Mouse (Mus musculus) hindbrain, postnatal 0 days (tissue): ENCODE data around the gene Rft1. TPM values are rescaled to one million over a fixed set of nuclear protein-coding genes. Genes with fewer than 3 reads are reported as not detected.
"Not testable (repeated sequence)": the region's sequence is repeated elsewhere in the genome, so short reads cannot be mapped to it uniquely, and the experiment has no call there.

Source experiments
- ATAC-seq: fragments of 200-750 bp; cut with Nextera tagmentation; 2 replicates; pipeline ENCODE4 v1.8.0; 2017; ENCODE audit warnings: mild to moderate bottlenecking, moderate TSS enrichment, moderate library complexity
- DNase-seq: peaks from one replicate; pipeline ENCODE4 v3.0.0-alpha.2; 2015; ENCODE audit warnings: low spot score
- H3K27ac ChIP-seq: fragments of 300-500 bp; sonication (generic); 2 replicates; pipeline ENCODE4 v1.5.1; 2014; ENCODE audit warnings: mild to moderate bottlenecking
- H3K27me3 ChIP-seq: fragments of 300-500 bp; sonication (generic); 2 replicates; pipeline ENCODE4 v1.6.1; 2014; ENCODE audit warnings: low read length, mixed read lengths; ENCODE audit not compliant: insufficient read depth
- H3K36me3 ChIP-seq: fragments of 300-500 bp; sonication (generic); 2 replicates; pipeline ENCODE4 v1.6.1; 2014; ENCODE audit warnings: low read length, mixed read lengths; ENCODE audit not compliant: insufficient read depth
- H3K4me1 ChIP-seq: fragments of 300-500 bp; sonication (generic); 2 replicates; pipeline ENCODE4 v1.6.1; 2014; ENCODE audit warnings: antibody characterized with exemption, low read length, mixed read lengths; ENCODE audit not compliant: insufficient read depth
- H3K4me2 ChIP-seq: fragments of 300-500 bp; sonication (generic); 2 replicates; pipeline ENCODE4 v1.6.1; 2014; ENCODE audit warnings: low read depth, mild to moderate bottlenecking, low read length, moderate library complexity, mixed read lengths
- H3K4me3 ChIP-seq: fragments of 300-500 bp; sonication (generic); 2 replicates; pipeline ENCODE4 v1.5.1; 2014; ENCODE audit warnings: low read length
- H3K9ac ChIP-seq: fragments of 300-500 bp; sonication (generic); replicated peaks from 2 replicates; pipeline ENCODE4 v1.6.1; 2014; ENCODE audit warnings: mild to moderate bottlenecking, low read length, moderate library complexity, mixed read lengths
- H3K9me3 ChIP-seq: fragments of 300-500 bp; sonication (generic); 2 replicates; pipeline ENCODE4 v1.6.1; 2016; ENCODE audit warnings: low read length, mixed read lengths
- CTCF ChIP-seq: IDR thresholded peaks from 2 replicates; pipeline ENCODE4 v1.5.1; 2016; ENCODE audit warnings: antibody characterized with exemption, control low read depth, low read depth
- WGBS: fragments of 180-500 bp; shearing (Covaris S2); extraction: QIAGEN DNeasy Blood & Tissue Kit; methylation state at CpG from one replicate; pipeline ENCODE4 v1.1.7; 2014; 5-methylcytosine and 5-hydroxymethylcytosine counted together
- polyA plus RNA-seq: library from polyadenylated mRNA; unstranded; fragments of >200 nt; fragmentation: Nextera tagmentation; extraction: Ambion mirVana; gene quantifications from 2 replicates; pipeline ENCODE4 v1.2.1, GENCODE M21; 2015
- total RNA-seq: library from RNA; depleted of rRNA; stranded (reverse); fragments of >200 nt; gene quantifications from 2 replicates; pipeline ENCODE4 v1.2.3, GENCODE M21; 2014

Gene Rft1
- total and polyA plus RNA-seq, 2 experiments from 2014 or later, result 10.1 to 18.2 TPM

DNA sequence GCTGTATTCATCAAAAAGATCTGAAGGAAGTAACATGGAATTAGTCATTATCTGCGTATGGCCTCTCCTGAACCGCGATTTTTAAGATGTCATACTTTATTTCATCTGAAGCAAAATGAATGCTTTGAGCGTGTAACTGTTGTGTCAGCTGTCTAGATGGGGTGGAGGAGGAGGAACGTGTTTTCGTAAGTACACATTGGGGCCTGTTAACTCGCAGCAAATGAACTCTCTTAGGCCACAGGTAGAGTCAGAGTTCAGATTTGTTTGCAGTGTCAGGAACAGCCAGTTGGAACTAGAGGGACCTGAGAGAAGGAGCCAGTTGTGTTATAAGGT, 62.8 kb downstream of the Rft1 start:
- H3K9ac ChIP-seq, result peak overlapping the region; percentile 89
- peak overlapping the region; percentile 95 for H3K4me3 ChIP-seq
- TF ChIP-seq CTCF, result no peak
- peak overlapping the region; percentile 76 for H3K4me2 ChIP-seq
- H3K27ac ChIP-seq, result no peak overlapping the region; the same call in 1 of the 2 replicates
- no peak for ATAC-seq
- no peaks in the 10 kb centered on the region for H3K9me3 ChIP-seq
- no peaks in the 10 kb centered on the region for H3K36me3 ChIP-seq
- 1% methylated on average over 7 of the region's 7 CpGs for WGBS
- peak; percentile 12 for DNase-seq
- no peaks in the 10 kb centered on the region for H3K27me3 ChIP-seq
- no peaks in the 10 kb centered on the region for H3K4me1 ChIP-seq

DNA sequence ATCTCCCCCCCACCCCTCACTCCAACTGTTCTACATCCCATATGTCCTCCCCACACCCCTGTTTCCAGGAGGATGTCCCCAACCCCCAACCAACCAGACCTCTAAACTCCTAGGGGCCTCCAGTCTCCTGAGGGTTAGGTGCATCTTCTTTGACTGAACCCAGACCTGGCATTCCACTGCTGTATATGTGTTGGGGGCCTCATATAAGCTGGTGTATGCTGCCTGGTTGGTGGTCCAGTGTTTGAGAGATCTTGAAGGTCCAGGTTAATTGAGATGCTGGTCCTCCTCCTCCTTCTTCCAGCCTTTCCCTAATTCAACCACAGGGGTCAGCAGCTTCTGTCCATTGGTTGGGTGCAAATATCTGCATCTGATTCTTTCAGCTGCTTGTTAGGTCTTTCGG, 64.5 kb downstream of the Rft1 start:
- H3K27ac ChIP-seq, H3K4me1 ChIP-seq, H3K27me3 ChIP-seq, H3K4me3 ChIP-seq, H3K4me2 ChIP-seq, H3K9ac ChIP-seq, H3K9me3 ChIP-seq, ATAC-seq, H3K36me3 ChIP-seq, DNase-seq: not testable (repeated sequence)
- WGBS, result 95% methylated on average over 1 of the region's 1 CpGs

DNA sequence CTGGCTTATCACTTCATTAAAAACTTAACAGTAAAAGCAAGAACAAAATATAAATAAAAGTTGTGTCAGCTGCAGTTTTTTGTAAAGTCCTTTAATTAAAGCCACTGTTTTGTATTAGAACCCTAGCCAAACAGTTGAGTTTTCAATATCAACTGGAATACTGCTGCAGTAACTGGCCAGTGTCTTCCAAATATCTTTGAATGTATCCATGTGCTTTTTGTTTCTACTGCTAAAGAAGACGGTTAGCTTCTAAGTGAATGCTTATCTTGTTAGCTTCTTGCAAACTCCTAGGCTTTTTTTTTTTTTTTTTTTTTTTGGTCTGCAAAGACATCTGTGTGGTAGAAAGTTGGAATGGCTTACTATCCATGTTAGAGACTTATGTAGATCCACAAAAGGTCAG, 65.4 kb downstream of the Rft1 start:
- no peak for ATAC-seq
- WGBS, result 66% methylated on average over 1 of the region's 1 CpGs
- H3K4me1 ChIP-seq, result no peaks in the 10 kb centered on the region
- TF ChIP-seq CTCF, result no peak
- DNase-seq, result no peak
- H3K4me3 ChIP-seq, result no peak overlapping the region
- no peaks in the 10 kb centered on the region for H3K36me3 ChIP-seq
- H3K4me2 ChIP-seq, result no peak overlapping the region
- no peak overlapping the region for H3K27ac ChIP-seq
- H3K9ac ChIP-seq, result no peak overlapping the region
- H3K9me3 ChIP-seq, result no peaks in the 10 kb centered on the region
- no peaks in the 10 kb centered on the region for H3K27me3 ChIP-seq

DNA sequence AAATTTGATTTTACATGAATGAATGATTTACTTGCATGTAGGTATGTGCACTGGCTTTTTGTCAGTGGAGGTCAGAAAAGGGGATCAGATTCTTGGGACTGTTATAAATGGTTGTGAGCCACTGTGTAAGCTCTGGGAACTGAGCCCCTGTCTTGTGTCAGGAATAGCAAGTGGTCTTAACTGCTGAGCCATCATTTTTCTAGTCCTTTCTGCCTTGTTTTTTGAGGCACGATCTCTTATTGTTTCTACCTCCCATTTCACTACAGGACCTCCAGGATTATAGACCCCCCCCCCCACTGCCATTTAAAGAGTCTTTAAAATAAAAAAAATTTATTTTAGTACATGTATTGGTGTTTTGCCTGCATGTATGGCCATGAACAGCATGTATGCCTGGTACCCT, 67.7 kb downstream of the Rft1 start:
- DNase-seq, result no peak
- no peaks in the 10 kb centered on the region for H3K4me1 ChIP-seq

DNA sequence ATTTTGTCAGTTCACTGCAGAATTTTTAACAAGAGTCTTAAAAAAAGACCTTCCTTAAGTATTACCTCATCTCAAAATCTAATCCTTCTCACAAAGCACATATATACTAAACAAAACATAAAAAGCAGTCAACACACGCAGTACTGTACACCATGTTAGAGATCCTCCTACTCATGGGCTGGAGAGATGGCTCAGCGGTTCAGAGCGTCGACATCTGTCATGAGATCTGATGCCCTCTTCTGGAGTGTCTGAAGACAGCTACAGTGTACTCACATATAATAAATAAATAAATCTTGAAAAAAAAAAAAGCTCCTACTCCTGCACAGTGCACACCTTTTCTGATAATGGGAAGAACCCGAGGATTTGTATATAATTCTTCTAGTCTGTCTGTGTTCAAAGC, 68.2 kb downstream of the Rft1 start:
- DNase-seq (no peak), ATAC-seq (no peak)
- Histone ChIP-seq H3K36me3 (no peaks in the 10 kb centered on the region), H3K27ac (no peak overlapping the region), H3K4me2 (no peak overlapping the region), H3K27me3 (no peaks in the 10 kb centered on the region), H3K4me3 (no peak overlapping the region), H3K9ac (no peak overlapping the region), H3K4me1 (no peaks in the 10 kb centered on the region), H3K9me3 (no peaks in the 10 kb centered on the region)
- WGBS, result 85% methylated on average over 5 of the region's 5 CpGs
- TF ChIP-seq CTCF, result no peak

More for the DNA sequence above, 67.7 kb downstream of the Rft1 start:
- Histone ChIP-seq H3K9me3 (no peaks in the 10 kb centered on the region), H3K4me3 (no peak overlapping the region), H3K4me2 (no peak overlapping the region), H3K27me3 (no peaks in the 10 kb centered on the region), H3K9ac (no peak overlapping the region), H3K27ac (no peak overlapping the region), H3K36me3 (no peaks in the 10 kb centered on the region)
- WGBS, result 85% methylated on average over 1 of the region's 1 CpGs
- ATAC-seq, result no peak
- TF ChIP-seq CTCF, result no peak

DNA sequence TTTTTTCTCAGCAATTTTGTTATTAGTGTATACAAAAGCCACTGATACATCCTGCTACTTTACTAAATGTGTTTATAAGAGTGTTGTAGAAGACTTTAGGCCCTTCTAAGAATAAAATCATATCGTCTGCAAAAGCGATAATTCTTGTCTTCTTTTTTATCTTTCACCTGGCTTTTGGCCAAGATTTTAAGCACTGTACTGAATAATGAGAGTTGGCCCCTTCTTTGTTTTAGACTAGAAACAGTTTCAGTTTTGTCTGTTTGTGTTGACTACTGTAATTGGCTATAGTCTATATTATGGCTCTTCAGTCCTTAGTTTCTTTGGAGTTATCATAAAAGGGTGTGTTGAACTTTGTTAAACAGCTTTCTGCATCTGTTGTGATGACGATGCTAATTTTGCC, 77.7 kb downstream of the Rft1 start:
- Histone ChIP-seq H3K4me1 (no peaks in the 10 kb centered on the region), H3K27ac (no peak overlapping the region), H3K36me3 (no peaks in the 10 kb centered on the region), H3K9me3 (no peaks in the 10 kb centered on the region), H3K4me3 (no peak overlapping the region), H3K27me3 (no peaks in the 10 kb centered on the region), H3K4me2 (no peak overlapping the region), H3K9ac (no peak overlapping the region)
- DNase-seq (no peak), ATAC-seq (no peak)
- TF ChIP-seq CTCF, result no peak
- WGBS, result 68% methylated on average over 3 of the region's 3 CpGs

DNA sequence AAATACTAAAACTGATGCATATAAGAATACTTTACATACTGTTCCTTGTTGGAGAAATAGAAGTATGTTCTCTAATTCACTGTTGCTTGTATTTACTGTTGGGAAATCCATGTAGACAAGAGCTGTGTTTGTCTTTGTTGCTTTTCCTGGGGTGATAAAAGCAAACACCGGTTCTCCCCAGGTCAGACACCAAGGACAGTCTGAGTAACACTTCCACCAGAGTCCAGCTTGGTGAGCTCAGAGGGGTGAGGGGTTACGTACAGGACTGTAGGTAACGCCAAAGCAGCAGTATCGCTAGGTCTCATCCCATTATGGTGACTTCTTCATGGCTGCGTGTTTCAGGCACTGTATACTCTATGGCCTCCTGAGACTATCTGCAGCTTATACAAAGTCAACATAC, 80.5 kb downstream of the Rft1 start:
- DNase-seq, result no peak
- no peaks in the 10 kb centered on the region for H3K36me3 ChIP-seq
- H3K4me1 ChIP-seq, result no peaks in the 10 kb centered on the region
- no peak overlapping the region for H3K9ac ChIP-seq
- H3K4me2 ChIP-seq, result no peak overlapping the region
- H3K4me3 ChIP-seq, result no peak overlapping the region
- WGBS, result 96% methylated on average over 5 of the region's 5 CpGs
- H3K9me3 ChIP-seq, result no peaks in the 10 kb centered on the region
- H3K27ac ChIP-seq, result no peak overlapping the region
- no peak for ATAC-seq
- TF ChIP-seq CTCF, result no peak
- H3K27me3 ChIP-seq, result no peaks in the 10 kb centered on the region
